In the genomic region with DNA sequence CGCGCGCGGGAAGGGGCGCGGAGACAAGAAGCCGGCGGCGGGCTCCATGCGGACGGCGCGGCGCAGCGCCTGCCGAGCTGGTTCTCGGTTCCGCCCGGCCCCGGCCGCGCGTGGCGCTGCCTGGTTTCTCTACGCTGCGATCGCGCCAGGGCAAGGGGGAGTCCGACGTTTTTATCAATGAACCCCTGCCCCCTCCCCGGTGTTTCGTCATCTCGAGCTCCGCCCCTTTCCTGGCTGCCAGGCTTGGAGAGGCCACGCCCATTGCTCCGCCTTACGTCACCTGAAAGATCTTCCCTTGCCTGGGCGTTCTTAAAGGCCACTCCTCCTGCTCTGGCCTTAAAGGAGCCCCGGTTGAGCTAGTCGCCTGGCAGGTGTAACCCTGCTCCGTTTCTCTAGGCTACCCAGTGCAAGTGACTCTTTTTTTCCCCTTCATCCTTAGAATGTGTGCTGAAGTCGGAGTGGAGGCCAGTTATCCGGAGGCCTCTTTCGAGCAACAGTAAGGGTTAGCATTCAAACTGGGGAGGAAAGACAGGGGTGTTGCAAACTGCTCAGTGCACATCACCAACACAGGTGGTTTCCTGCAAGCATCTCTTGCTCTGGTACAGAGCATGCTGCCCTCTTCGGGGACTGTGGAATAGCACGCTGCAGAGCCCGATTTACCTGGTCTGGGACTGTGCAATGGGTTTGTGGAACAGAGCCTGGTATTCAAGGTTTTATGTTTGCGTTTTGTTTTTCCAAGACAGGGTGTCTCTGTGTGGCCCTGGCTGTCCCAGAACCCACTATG, we compare ENCODE assay signal across 8 mouse cellular contexts. TPM values are rescaled to one million over a fixed set of nuclear protein-coding genes. Genes with fewer than 3 reads are reported as not detected.
DNase-seq lines count a peak whose midpoint lies in the region; ATAC-seq and TF ChIP-seq lines count a peak whose summit lies in the region.

TSS of gene Plk3 (minus strand) at position 147 of the 784 bp plus-strand sequence.

- peaks cover 6 to 46% of the 10 kb centered on the region in 2 experiments; a peak in 3 of 4 replicates for H3K4me1 ChIP-seq in ES-E14 (ENCODE audit: control insufficient read depth in 2 of 2, insufficient read depth in 2 of 2, low read length in 2 of 2, poor library complexity in 1 of 2)
- peaks cover 20% of the 10 kb centered on the region for H3K4me1 ChIP-seq in forebrain, embryonic 16.5 days (replicated peaks; ENCODE audit: control insufficient read depth, insufficient read depth, low read length)
- peaks cover 14% of the 10 kb centered on the region; the same call in 1 of the 2 replicates for H3K4me1 ChIP-seq in lung, embryonic 14.5 days (ENCODE audit: insufficient read depth)
- peaks cover 15% of the 10 kb centered on the region; the same call in 1 of the 2 replicates for H3K4me1 ChIP-seq in olfactory bulb, adult 2 months (ENCODE audit: control insufficient read depth, insufficient read depth, low read length)
- H3K4me1 ChIP-seq in thymus, adult 2 months (replicated peaks; ENCODE audit: control insufficient read depth, insufficient read depth, low read length) = peaks cover 14% of the 10 kb centered on the region

- 3% methylated on average over 23 of the region's 48 CpGs for WGBS in forebrain, embryonic 16.5 days
- WGBS in lung, embryonic 14.5 days = 2% methylated on average over 39 of the region's 48 CpGs
- 2% methylated on average over 48 of the region's 48 CpGs for WGBS in olfactory bulb, adult 2 months
- WGBS in thymus, adult 2 months = 2% methylated on average over 47 of the region's 48 CpGs

- ATAC-seq in forebrain, embryonic 16.5 days = peak; percentile 89
- peak; percentile 90 for ATAC-seq in lung, embryonic 14.5 days (ENCODE audit: insufficient read depth)

- H3K27me3 ChIP-seq in forebrain, embryonic 16.5 days (replicated peaks; ENCODE audit: control insufficient read depth, insufficient read depth, low read length) = 0 out of 2 replicates have a peak, but pooled peaks cover 4% of the 10 kb centered on the region
- peaks cover 18% of the 10 kb centered on the region for H3K27me3 ChIP-seq in lung, embryonic 14.5 days (ENCODE audit: insufficient read depth, low read length)
- no peaks in the 10 kb centered on the region; the same call in 1 of the 2 replicates for H3K27me3 ChIP-seq in thymus, adult 2 months (ENCODE audit: control insufficient read depth, insufficient read depth, low read length)

- in situ Hi-C loops in ES-E14 (cut with MboI; ENCODE audit: low sequenced_read_pairs in 2 of 2, unreplicated experiment in 2 of 2) = loop anchor here in 1 of 2 experiments (25.0 kb wide), 1 partner anchor 322 kb away; the partner anchor contains the start of genes Hpdl, Mutyh and Toe1

- no peaks in the 10 kb centered on the region for H3K9me3 ChIP-seq in ES-E14 (ENCODE audit: control insufficient read depth, insufficient read depth, low read depth, low read length)
- H3K9me3 ChIP-seq in forebrain, embryonic 16.5 days (ENCODE audit: control insufficient read depth, low read length) = no peaks in the 10 kb centered on the region
- no peaks in the 10 kb centered on the region for H3K9me3 ChIP-seq in lung, embryonic 14.5 days (ENCODE audit: low read depth, low read length)

- DNase-seq in ES-E14 (ENCODE audit: low read depth, low spot score) = peak; percentile 99
- peak; percentile 97 for DNase-seq in cerebellum, adult 11-12 months
- DNase-seq in heart, postnatal 36 days = peak; percentile 98
- DNase-seq in layer of hippocampus, adult 2 months (ENCODE audit: low spot score in 2 of 2) = peak; percentile 97 to 98
- peak; percentile 98 for DNase-seq in lung, embryonic 14.5 days
- peak; percentile 98 for DNase-seq in thymus, adult 2 months

- peaks cover 22% of the 10 kb centered on the region for H3K36me3 ChIP-seq in ES-E14 (ENCODE audit: control insufficient read depth, insufficient read depth, low read length, poor library complexity, severe bottlenecking)
- H3K36me3 ChIP-seq in forebrain, embryonic 16.5 days (ENCODE audit: control insufficient read depth, insufficient read depth) = no peaks in the 10 kb centered on the region
- peaks cover 4% of the 10 kb centered on the region; the same call in 1 of the 2 replicates for H3K36me3 ChIP-seq in lung, embryonic 14.5 days (ENCODE audit: insufficient read depth)
- H3K36me3 ChIP-seq in thymus, adult 2 months (ENCODE audit: control insufficient read depth, insufficient read depth, low read length) = no peaks in the 10 kb centered on the region

- peak within 1 kb of the TSS; percentile 93 for H3K4me2 ChIP-seq in forebrain, embryonic 16.5 days (ENCODE audit: low read length)
- peak within 1 kb of the TSS; percentile 100 for H3K4me2 ChIP-seq in lung, embryonic 14.5 days

- H3K9ac ChIP-seq in ES-E14 (ENCODE audit: insufficient read depth, low read depth, low read length, poor library complexity, severe bottlenecking) = peak within 1 kb of the TSS; percentile 87
- H3K9ac ChIP-seq in forebrain, embryonic 16.5 days (replicated peaks; ENCODE audit: low read depth, low read length) = peak within 1 kb of the TSS; percentile 77
- H3K9ac ChIP-seq in lung, embryonic 14.5 days = peak within 1 kb of the TSS; percentile 73

- TF ChIP-seq POLR2A in olfactory bulb, adult 2 months (IDR thresholded peaks at IDR 0.05; ENCODE audit: insufficient read depth, low read depth, low read length) = peak; percentile 50; the same call in 1 of the 2 replicates
- peak; percentile 37; the same call in 1 of the 2 replicates for TF ChIP-seq POLR2A in thymus, adult 2 months (IDR thresholded peaks at IDR 0.05; ENCODE audit: control insufficient read depth, extremely low read depth, insufficient read depth, low read length, poor library complexity)

- H3K4me3 ChIP-seq in ES-E14 (ENCODE audit: insufficient read depth in 1 of 2, low read depth in 1 of 2, low read length in 2 of 2, poor library complexity in 1 of 2, severe bottlenecking in 1 of 2) = peak within 1 kb of the TSS; percentile 84 to 89
- peak within 1 kb of the TSS; percentile 66 for H3K4me3 ChIP-seq in forebrain, embryonic 16.5 days (replicated peaks; ENCODE audit: low read length)
- H3K4me3 ChIP-seq in layer of hippocampus, adult 2 months = peak within 1 kb of the TSS; percentile 89
- peak within 1 kb of the TSS; percentile 85 for H3K4me3 ChIP-seq in lung, embryonic 14.5 days (ENCODE audit: low read depth, low read length)
- peak within 1 kb of the TSS; percentile 75 for H3K4me3 ChIP-seq in olfactory bulb, adult 2 months (ENCODE audit: insufficient read depth, low read depth, low read length)
- peak within 1 kb of the TSS; percentile 61 for H3K4me3 ChIP-seq in thymus, adult 2 months (ENCODE audit: control insufficient read depth, insufficient read depth, low read length)

- intact Hi-C loops in heart, postnatal 36 days (cut with DNase I) = loop anchor here (2.0 kb wide), 1 partner anchor 139 kb away; the partner anchor contains the start of genes Hectd3 and Urod

- no peak within 1 kb of the TSS for H3K27ac ChIP-seq in ES-E14 (ENCODE audit: insufficient read depth, low read depth, low read length, poor library complexity, severe bottlenecking)
- H3K27ac ChIP-seq in forebrain, embryonic 16.5 days (ENCODE audit: low read length) = peak within 1 kb of the TSS; percentile 10
- H3K27ac ChIP-seq in layer of hippocampus, adult 2 months = peak within 1 kb of the TSS; percentile 86
- no peak within 1 kb of the TSS for H3K27ac ChIP-seq in lung, embryonic 14.5 days (ENCODE audit: low read depth)
- no peak within 1 kb of the TSS for H3K27ac ChIP-seq in olfactory bulb, adult 2 months (ENCODE audit: insufficient read depth, low read depth, low read length)
- peak within 1 kb of the TSS; percentile 23; the same call in 1 of the 2 replicates for H3K27ac ChIP-seq in thymus, adult 2 months (ENCODE audit: control insufficient read depth, insufficient read depth, low read length)

- 0 out of 2 replicates have a peak, but pooled peaks have one; percentile 22 for TF ChIP-seq CTCF in layer of hippocampus, adult 2 months (conservative IDR thresholded peaks at IDR 0.05)
- TF ChIP-seq CTCF in lung, embryonic 14.5 days (IDR thresholded peaks at IDR 0.05; ENCODE audit: low read depth) = peak; percentile 27; the same call in 1 of the 2 replicates
- no peak for TF ChIP-seq CTCF in olfactory bulb, adult 2 months (IDR thresholded peaks at IDR 0.05; ENCODE audit: insufficient read depth, low read depth, low read length)
- TF ChIP-seq CTCF in thymus, adult 2 months (IDR thresholded peaks at IDR 0.05; ENCODE audit: borderline replicate concordance, control insufficient read depth, extremely low read depth, insufficient read depth, low read length, poor library complexity) = no peak

TF ChIP-seq in ES-E14, 5 proteins besides CTCF, POLR2A, EP300 and RAD21:
- no peak for TF ChIP-seq CHD2 (IDR thresholded peaks at IDR 0.05; ENCODE audit: low read depth, low read length)
- no peak for TF ChIP-seq ZNF384 (IDR thresholded peaks at IDR 0.05; ENCODE audit: low read depth, low read length)
- no peak for TF ChIP-seq HCFC1 (IDR thresholded peaks at IDR 0.05; ENCODE audit: borderline replicate concordance, insufficient read depth, low read length)
- TF ChIP-seq ZC3H11A (IDR thresholded peaks at IDR 0.05; ENCODE audit: borderline replicate concordance, low read depth, low read length) = no peak
- TF ChIP-seq MAFK (IDR thresholded peaks at IDR 0.05; ENCODE audit: insufficient read depth, low read depth, low read length) = no peak

RNA-seq across cellular contexts. Expression of gene Plk3, which starts in this region (rescaled TPM):
- total RNA-seq in ES-E14 (2012; rRNA removed) = 26.7 and 28.3 TPM in 2 replicates
- 9.6 and 10.2 TPM in 2 replicates for polyA plus RNA-seq in forebrain, embryonic 16.5 days (2015; fragmentation: Nextera tagmentation; extraction: Ambion mirVana)
- total RNA-seq in heart, postnatal 36 days (2021) = 1 to 10 TPM; 1.2 to 2.4 TPM
- 1 to 10 TPM; 6.9 to 7.2 TPM for total RNA-seq in layer of hippocampus, adult 2 months (2021)
- 4.2 and 5.1 TPM in 2 replicates for polyA plus RNA-seq in lung, embryonic 14.5 days (2014; fragmentation: Nextera tagmentation; extraction: Ambion mirVana)
- not detected in 2 replicates for polyA plus RNA-seq in olfactory bulb, adult 2 months (2012; ENCODE audit: insufficient read depth, insufficient read length, low replicate concordance, missing spikeins)
- polyA plus RNA-seq in thymus, adult 2 months (2012; rRNA removed) = 18.0 and 21.4 TPM in 2 replicates

Comparison
In these comparisons a context has a peak if more than half of its experiments do, and no peak if none do; other contexts are left out.
1. H3K27ac ChIP-seq: peak in forebrain, embryonic 16.5 days (single experiment), layer of hippocampus, adult 2 months (single experiment) and thymus, adult 2 months (single experiment); none in ES-E14 (single experiment), lung, embryonic 14.5 days (single experiment) and olfactory bulb, adult 2 months (single experiment).
2. CTCF ChIP-seq: peak in layer of hippocampus, adult 2 months (single experiment) and lung, embryonic 14.5 days (single experiment); none in olfactory bulb, adult 2 months (single experiment) and thymus, adult 2 months (single experiment).
3. Peak in every context shown above with its lines, with median percentiles within 50 percentile points of each other: DNase-seq, H3K4me3 ChIP-seq and H3K9ac ChIP-seq.